In the genomic region with DNA sequence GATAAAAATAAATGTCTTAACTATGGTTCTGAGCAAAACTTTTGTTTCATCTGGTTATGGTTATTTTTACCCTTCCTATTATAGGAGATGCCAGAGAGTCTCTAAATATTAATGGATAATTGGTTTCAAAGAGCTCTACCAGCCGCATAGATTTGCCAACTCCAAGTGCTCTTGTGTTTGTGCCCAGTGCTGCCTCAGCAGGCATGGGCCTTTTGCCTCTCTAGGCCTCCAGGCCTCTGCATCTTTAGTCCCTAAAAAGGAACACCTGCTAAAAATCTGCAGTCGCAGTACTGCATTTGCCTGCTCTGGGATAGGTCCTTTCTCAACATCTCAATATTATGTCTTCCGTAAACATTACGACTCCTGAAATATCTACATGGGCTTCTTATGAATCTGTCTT, we compare ENCODE assay signal across 27 mouse cellular contexts.
"Had no signal": no experiment of that assay in that cellular context is flagged by ENCODE, and none has a peak within 500 bp of the region (broad histone marks: within the 10 kb centered on the region; RNA-seq: fewer than 3 reads in every experiment).

No protein-coding gene starts in this region.

- H3K9me3 ChIP-seq: heart, embryonic 10.5 days; heart, embryonic 12.5 days; hindbrain, embryonic 10.5 days; hindbrain, embryonic 12.5 days; intestine, embryonic 15.5 days; limb, embryonic 10.5 days; limb, embryonic 12.5 days; liver, embryonic 13.5 days; liver, embryonic 15.5 days had no signal

- H3K9ac ChIP-seq: heart, embryonic 12.5 days; hindbrain, embryonic 12.5 days; hindbrain, embryonic 14.5 days; intestine, embryonic 15.5 days; limb, embryonic 12.5 days; liver, embryonic 13.5 days; liver, embryonic 15.5 days had no signal

- H3K4me3 ChIP-seq: gastrocnemius, adult 2 months; heart, embryonic 10.5 days; heart, embryonic 12.5 days; hindbrain, embryonic 10.5 days; hindbrain, embryonic 12.5 days; intestine, embryonic 15.5 days; layer of hippocampus, adult 2 months; left cerebral cortex, adult 2 months; limb, embryonic 10.5 days; limb, embryonic 12.5 days; liver, embryonic 13.5 days; liver, embryonic 15.5 days had no signal

- H3K27me3 ChIP-seq: heart, embryonic 12.5 days; hindbrain, embryonic 12.5 days; intestine, embryonic 15.5 days; limb, embryonic 12.5 days; liver, embryonic 13.5 days; liver, embryonic 15.5 days had no signal

- H3K36me3 ChIP-seq: heart, embryonic 10.5 days; heart, embryonic 12.5 days; hindbrain, embryonic 10.5 days; hindbrain, embryonic 12.5 days; intestine, embryonic 15.5 days; limb, embryonic 10.5 days; limb, embryonic 12.5 days; liver, embryonic 13.5 days; liver, embryonic 15.5 days had no signal

- DNase-seq: gastrocnemius, adult 2 months; gastrocnemius, postnatal 10 days; gastrocnemius, postnatal 25 days; heart, adult 18-20 months; heart, postnatal 10 days; heart, postnatal 4 days; kidney, adult 18-20 months; kidney, adult 9 months; kidney, postnatal 10 days; kidney, postnatal 25 days; liver; liver, embryonic 13.5 days had no signal

- ATAC-seq: hindbrain, embryonic 16.5 days; inflammation-experienced regulatory T-cells, adult 6 months; intestine, embryonic 15.5 days; intestine, postnatal 0 days had no signal

- H3K4me2 ChIP-seq: heart, embryonic 12.5 days; hindbrain, embryonic 12.5 days; hindbrain, embryonic 14.5 days; intestine, embryonic 15.5 days; limb, embryonic 12.5 days; liver, embryonic 11.5 days; liver, embryonic 13.5 days; liver, embryonic 15.5 days had no signal

- H3K4me1 ChIP-seq: heart, embryonic 10.5 days; heart, embryonic 12.5 days; intestine, embryonic 15.5 days; limb, embryonic 10.5 days; liver, embryonic 13.5 days; liver, embryonic 15.5 days had no signal

- H3K27ac ChIP-seq: gastrocnemius, adult 2 months; heart, embryonic 10.5 days; hindbrain, embryonic 10.5 days; hindbrain, embryonic 12.5 days; intestine, embryonic 15.5 days; layer of hippocampus, adult 2 months; left cerebral cortex, adult 2 months; limb, embryonic 10.5 days; limb, embryonic 12.5 days; liver, embryonic 13.5 days; liver, embryonic 15.5 days had no signal
